Mouse (Mus musculus): ENCODE data around the gene Pdhb.
A peak's percentile ranks its signal among the peaks of the same experiment; 100 is the strongest.

The Pdhb gene

GRCm38 (mm10) chr14:8172507-8173410, at the start of gene Pdhb:
TSS of gene Pdhb (minus strand) at chr14:8173025.
- DNase-seq (ENCODE audit: low read depth, low spot score), result peak; percentile 97

- no peak for DNase-seq (ENCODE audit: low read depth, low spot score)
Observed at GRCm38 (mm10) chr14:8222561-8222960, 49.7 kb upstream of the Pdhb start.

- no peak for DNase-seq (ENCODE audit: low read depth, low spot score)
Observed at GRCm38 (mm10) chr14:8220912-8221311, 48.1 kb upstream of the Pdhb start.

GRCm38 (mm10) chr14:8220306-8220705, 47.5 kb upstream of the Pdhb start:
- no peak for DNase-seq (ENCODE audit: low read depth, low spot score)

GRCm38 (mm10) chr14:8219876-8220275, 47.1 kb upstream of the Pdhb start:
- no peak for DNase-seq (ENCODE audit: low read depth, low spot score)

- DNase-seq (ENCODE audit: low read depth, low spot score), result no peak
Observed at GRCm38 (mm10) chr14:8218730-8219380, 46.0 kb upstream of the Pdhb start.

- DNase-seq (ENCODE audit: low read depth, low spot score), result no peak
Observed at GRCm38 (mm10) chr14:8218238-8218637, 45.4 kb upstream of the Pdhb start.

- no peak for DNase-seq (ENCODE audit: low read depth, low spot score)
Observed at GRCm38 (mm10) chr14:8216100-8216499, 43.3 kb upstream of the Pdhb start.

GRCm38 (mm10) chr14:8215208-8215778, 42.5 kb upstream of the Pdhb start:
- no peak for DNase-seq (ENCODE audit: low read depth, low spot score)

GRCm38 (mm10) chr14:8214299-8215207, 41.7 kb upstream of the Pdhb start:
- no peak for DNase-seq (ENCODE audit: low read depth, low spot score)

- DNase-seq (ENCODE audit: low read depth, low spot score), result peak; percentile 85
Observed at GRCm38 (mm10) chr14:8213803-8214224, 41.0 kb upstream of the Pdhb start, which contains the start of gene Kctd6. TSS of gene Kctd6 (plus strand) at chr14:8214140.

- no peak for DNase-seq (ENCODE audit: low read depth, low spot score)
Observed at GRCm38 (mm10) chr14:8212996-8213395, 40.2 kb upstream of the Pdhb start.

GRCm38 (mm10) chr14:8209896-8210295, 37.1 kb upstream of the Pdhb start:
- DNase-seq (ENCODE audit: low read depth, low spot score), result no peak

GRCm38 (mm10) chr14:8208876-8209275, 36.1 kb upstream of the Pdhb start:
- DNase-seq (ENCODE audit: low read depth, low spot score), result peak; percentile 32

- DNase-seq (ENCODE audit: low read depth, low spot score), result no peak
Observed at GRCm38 (mm10) chr14:8207543-8207942, 34.7 kb upstream of the Pdhb start.

- no peak for DNase-seq (ENCODE audit: low read depth, low spot score)
Observed at GRCm38 (mm10) chr14:8207105-8207504, 34.3 kb upstream of the Pdhb start.

- DNase-seq (ENCODE audit: low read depth, low spot score), result no peak
Observed at GRCm38 (mm10) chr14:8206179-8206910, 33.5 kb upstream of the Pdhb start.

GRCm38 (mm10) chr14:8201715-8202114, 28.9 kb upstream of the Pdhb start:
- no peak for DNase-seq (ENCODE audit: low read depth, low spot score)

- DNase-seq (ENCODE audit: low read depth, low spot score), result no peak
Observed at GRCm38 (mm10) chr14:8200769-8201168, 27.9 kb upstream of the Pdhb start.

- no peak for DNase-seq (ENCODE audit: low read depth, low spot score)
Observed at GRCm38 (mm10) chr14:8192727-8193126, 19.9 kb upstream of the Pdhb start.

Measured in brain, embryonic 18.5 days (tissue).